Mouse (Mus musculus): ENCODE results near the gene Sept3.

- TF ChIP-seq CTCF (IDR thresholded peaks at IDR 0.05; ENCODE audit: insufficient read depth, low read depth, low read length): no peak
- no peak for TF ChIP-seq POLR2A (IDR thresholded peaks at IDR 0.05; ENCODE audit: insufficient read depth, low read depth, low read length)
These were observed 65.8 kb downstream of the Sept3 start for GRCm38 (mm10) chr15:82340414-82341035.

All from olfactory bulb, adult 2 months (tissue).